Mouse (Mus musculus) embryonic fibroblast, embryonic 13.5 days (primary cell): ENCODE measurements around the gene Tcte1. TPM values are rescaled to one million over a fixed set of nuclear protein-coding genes. Genes with fewer than 3 reads are reported as not detected.

Source experiments
- H3K27ac ChIP-seq: 2 replicates; pipeline ENCODE4 v1.5.1; 2012; ENCODE audit warnings: low read length, control low read depth, inconsistent platforms; ENCODE audit not compliant: insufficient read depth
- H3K4me1 ChIP-seq: 2 replicates; pipeline ENCODE4 v1.6.1; 2011; ENCODE audit warnings: low read length; ENCODE audit not compliant: control insufficient read depth, insufficient read depth
- H3K4me3 ChIP-seq: 2 replicates; pipeline ENCODE4 v1.5.1; 2011; ENCODE audit warnings: mild to moderate bottlenecking, control low read depth, low read length; ENCODE audit not compliant: insufficient read depth
- CTCF ChIP-seq: IDR thresholded peaks from 2 replicates; pipeline ENCODE4 v1.5.1; 2011; ENCODE audit warnings: mild to moderate bottlenecking, control low read depth, low read length, moderate library complexity, borderline replicate concordance; ENCODE audit not compliant: insufficient read depth
- POLR2A ChIP-seq: IDR thresholded peaks from 2 replicates; pipeline ENCODE4 v1.6.1; 2011; ENCODE audit warnings: low read depth, mild to moderate bottlenecking, control low read depth, low read length, moderate library complexity
- polyA plus RNA-seq: library from polyadenylated mRNA; stranded (reverse); fragments of >200 nt; gene quantifications from 2 replicates; pipeline ENCODE4 v1.2.4, GENCODE M21; 2011; ENCODE audit warnings: low read depth; ENCODE audit not compliant: missing spikeins, insufficient read length

Gene Tcte1
- polyA plus RNA-seq, 1 experiment = not detected

DNA sequence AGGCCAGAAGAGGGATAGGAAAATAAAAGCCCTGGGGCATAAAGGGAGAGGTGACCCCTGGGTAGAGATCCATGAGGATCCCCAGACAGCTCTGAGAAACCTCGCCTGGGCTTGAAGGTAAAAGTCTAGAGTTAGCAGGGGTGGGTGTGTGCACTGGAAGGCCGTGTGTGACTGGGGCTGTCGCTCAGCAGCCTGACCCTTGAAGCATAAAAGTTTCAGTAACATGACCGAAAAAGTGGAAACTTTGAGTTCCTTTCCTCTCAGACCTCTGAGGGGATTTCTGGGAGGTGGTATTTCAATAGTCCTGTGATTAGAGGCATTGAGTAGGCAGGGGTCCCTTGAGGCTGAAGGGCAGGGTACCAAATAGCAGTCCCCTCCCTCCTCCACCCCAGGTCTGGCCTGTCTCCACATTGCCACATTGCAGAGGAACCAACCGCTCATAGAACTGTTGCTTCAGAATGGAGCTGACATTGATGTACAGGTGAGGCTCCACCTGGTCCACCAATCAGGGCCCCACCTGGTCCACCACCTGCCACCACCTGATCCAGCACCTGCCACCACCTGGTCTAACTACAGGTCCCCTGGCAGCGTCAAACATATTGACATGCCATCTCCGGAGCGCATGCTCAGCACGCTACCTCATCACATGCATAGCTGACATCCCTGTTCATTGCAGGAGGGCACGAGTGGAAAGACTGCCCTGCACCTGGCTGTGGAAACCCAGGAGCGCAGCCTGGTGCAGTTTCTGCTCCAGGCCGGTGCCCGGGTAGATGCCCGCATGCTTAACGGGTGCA lies 36.7 kb downstream of the Tcte1 start:
- Histone ChIP-seq H3K4me1 (no peaks in the 10 kb centered on the region; the same call in 1 of the 2 replicates), H3K4me3 (no peak overlapping the region), H3K27ac (no peak overlapping the region)
- TF ChIP-seq CTCF (no peak), POLR2A (no peak)

DNA sequence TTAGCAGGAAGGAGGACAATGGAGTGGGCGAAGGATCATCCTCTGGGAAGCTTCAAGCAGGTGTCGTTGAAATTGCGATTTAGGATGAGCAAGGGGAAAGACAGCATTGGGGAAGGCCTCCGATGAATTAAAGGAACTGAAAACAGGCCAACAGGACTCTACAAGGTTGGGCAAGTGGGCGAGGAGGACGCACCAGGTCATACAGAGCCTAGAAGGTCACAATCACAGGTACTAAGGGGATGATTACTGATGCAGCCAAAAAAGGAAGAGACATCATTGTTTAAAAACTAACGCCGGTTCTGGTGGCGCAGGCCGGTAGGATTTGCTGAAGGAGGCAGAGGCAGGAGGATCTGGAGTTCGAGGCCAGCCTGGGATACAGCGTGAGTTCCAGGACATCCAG lies 40.0 kb downstream of the Tcte1 start:
- Histone ChIP-seq H3K4me3 (no peak overlapping the region), H3K4me1 (no peaks in the 10 kb centered on the region), H3K27ac (no peak overlapping the region)
- no peak for TF ChIP-seq POLR2A
- no peak for TF ChIP-seq CTCF

DNA sequence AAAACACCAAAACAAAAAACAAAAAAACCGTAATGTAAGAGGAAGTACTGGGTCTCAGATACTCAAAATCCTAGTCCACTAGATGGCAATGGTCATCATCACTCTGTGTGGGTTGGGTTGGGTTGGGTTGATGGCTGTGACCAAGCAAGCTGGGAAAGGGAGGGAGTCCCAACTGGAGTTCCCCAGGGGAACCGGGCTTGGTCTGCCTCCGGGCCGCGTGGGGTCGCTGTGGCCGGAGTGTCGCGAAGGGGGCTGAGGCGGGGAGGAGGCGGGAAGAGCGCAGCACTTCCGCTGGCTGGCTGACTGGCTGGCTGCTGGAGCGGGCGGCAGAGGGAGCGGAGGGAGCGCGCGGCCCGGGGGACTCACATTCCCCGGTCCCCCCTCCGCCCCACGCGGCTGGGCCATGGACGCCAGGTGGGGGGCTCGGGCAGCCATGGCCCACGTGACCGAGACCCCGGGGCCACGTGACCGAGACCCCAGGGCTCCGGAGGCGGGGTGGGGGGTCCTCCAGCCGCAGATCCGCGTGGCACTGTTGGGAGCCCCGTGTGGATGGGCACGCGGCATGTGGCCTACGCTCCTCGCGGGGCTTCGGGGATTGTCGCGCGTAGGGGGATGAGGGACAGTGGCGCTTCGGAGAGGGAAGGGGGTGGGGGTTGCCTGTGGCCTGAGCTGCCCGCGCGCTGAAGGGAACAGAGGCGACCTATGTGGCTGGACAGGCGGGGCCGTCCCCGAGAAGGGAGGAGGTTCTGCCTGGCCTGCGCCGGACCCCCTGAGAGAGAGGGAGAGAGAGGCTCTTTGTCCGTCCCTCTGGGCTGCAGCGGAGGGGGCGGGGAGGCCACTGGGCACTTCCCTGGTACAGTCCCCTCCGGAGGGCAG lies 40.7 kb downstream of the Tcte1 start, which contains the start of gene Slc35b2:
Gene Slc35b2, plus strand, starts transcription at position 220 of the 876 bp plus-strand sequence.
- Histone ChIP-seq H3K4me3 (peak within 1 kb of the TSS; percentile 85), H3K4me1 (no peaks in the 10 kb centered on the region), H3K27ac (no peak within 1 kb of the TSS)
- TF ChIP-seq CTCF (peak; percentile 80), POLR2A (peak; percentile 83)

DNA sequence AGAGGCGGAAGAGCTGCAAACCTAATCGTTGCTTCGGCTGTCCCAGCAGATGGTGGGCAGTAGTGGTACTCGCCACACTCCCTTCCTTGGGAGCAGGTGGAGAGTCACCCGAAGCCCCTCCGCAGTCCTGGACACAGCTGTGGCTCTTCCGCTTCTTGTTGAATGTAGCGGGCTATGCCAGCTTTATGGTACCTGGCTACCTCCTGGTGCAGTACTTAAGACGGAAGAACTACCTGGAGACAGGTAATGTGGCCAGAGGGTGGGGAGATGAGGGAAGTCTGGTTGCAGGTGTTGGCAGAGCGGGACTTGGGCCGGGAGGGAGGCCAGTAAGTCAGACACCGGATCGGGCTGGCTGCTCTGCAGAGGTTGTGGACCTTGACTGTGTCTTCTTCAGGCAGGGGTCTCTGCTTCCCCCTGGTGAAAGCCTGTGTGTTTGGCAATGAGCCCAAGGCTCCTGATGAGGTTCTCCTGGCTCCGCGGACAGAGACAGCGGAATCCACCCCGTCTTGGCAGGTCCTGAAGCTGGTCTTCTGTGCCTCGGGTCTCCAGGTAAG lies 41.4 kb downstream of the Tcte1 start:
- H3K27ac ChIP-seq = no peak overlapping the region
- H3K4me1 ChIP-seq = no peaks in the 10 kb centered on the region
- peak overlapping the region; percentile 85 for H3K4me3 ChIP-seq
- no peak for TF ChIP-seq POLR2A
- TF ChIP-seq CTCF = no peak

DNA sequence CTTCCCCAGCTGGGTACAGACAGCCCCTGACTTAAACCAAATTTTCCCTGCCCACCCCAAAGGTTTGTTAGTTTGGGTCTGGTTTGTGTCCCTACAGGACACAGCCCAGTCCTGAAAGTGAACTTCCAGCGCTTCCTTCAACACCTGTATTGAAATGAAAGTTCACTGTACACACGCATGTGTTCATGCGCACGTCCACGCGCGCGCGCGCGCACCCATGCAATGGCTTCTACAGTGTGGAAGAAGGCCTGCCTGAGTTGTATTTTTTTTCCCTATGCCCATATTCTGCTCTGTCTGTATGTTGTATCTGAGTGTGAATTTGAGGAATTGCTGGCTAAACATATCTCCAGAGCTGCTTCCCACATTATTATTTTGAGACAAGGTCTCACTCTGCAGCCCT lies 41.9 kb downstream of the Tcte1 start:
- H3K4me3 ChIP-seq = peak overlapping the region; percentile 85
- H3K27ac ChIP-seq = no peak overlapping the region
- H3K4me1 ChIP-seq = 0 out of 2 replicates have a peak, but pooled peaks cover 5% of the 10 kb centered on the region
- no peak for TF ChIP-seq POLR2A
- TF ChIP-seq CTCF = no peak

DNA sequence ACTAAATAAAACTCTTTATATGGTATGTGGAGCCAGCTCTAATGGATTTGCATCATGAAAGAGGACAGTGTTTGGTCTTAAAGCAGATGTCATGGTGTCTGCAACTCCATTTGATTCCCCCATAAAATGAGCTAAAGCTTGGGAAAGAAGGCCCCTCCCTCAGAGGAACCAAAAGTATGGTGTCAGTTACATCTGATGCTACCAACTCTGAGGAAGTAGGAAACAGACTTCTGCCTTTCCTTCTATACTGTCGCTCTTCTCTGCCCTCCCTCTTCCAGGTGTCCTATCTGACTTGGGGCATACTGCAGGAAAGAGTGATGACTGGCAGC lies 42.8 kb downstream of the Tcte1 start:
- TF ChIP-seq POLR2A = no peak; the same call in 1 of the 2 replicates
- TF ChIP-seq CTCF = no peak
- H3K4me3 ChIP-seq = no peak overlapping the region
- H3K27ac ChIP-seq = no peak overlapping the region
- H3K4me1 ChIP-seq = peaks cover 8% of the 10 kb centered on the region; the same call in 1 of the 2 replicates

DNA sequence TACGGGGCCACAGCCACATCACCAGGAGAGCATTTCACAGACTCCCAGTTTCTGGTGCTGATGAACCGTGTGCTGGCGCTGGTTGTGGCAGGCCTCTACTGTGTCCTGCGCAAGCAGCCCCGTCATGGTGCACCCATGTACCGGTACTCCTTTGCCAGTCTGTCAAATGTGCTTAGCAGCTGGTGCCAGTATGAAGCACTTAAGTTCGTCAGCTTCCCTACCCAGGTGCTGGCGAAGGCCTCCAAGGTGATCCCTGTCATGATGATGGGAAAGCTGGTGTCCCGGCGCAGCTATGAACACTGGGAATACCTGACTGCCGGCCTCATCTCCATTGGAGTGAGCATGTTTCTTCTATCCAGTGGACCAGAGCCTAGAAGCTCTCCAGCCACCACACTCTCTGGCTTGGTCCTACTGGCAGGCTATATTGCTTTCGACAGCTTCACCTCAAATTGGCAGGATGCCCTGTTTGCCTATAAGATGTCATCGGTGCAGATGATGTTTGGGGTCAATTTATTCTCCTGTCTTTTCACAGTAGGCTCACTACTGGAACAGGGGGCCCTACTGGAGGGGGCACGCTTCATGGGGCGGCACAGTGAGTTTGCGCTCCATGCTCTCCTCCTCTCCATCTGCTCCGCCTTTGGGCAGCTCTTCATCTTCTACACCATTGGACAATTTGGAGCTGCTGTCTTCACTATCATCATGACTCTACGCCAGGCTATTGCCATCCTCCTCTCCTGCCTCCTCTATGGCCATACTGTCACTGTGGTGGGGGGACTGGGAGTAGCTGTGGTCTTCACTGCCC lies 43.3 kb downstream of the Tcte1 start:
- Histone ChIP-seq H3K27ac (no peak overlapping the region), H3K4me3 (no peak overlapping the region), H3K4me1 (peaks cover 9% of the 10 kb centered on the region; the same call in 1 of the 2 replicates)

DNA sequence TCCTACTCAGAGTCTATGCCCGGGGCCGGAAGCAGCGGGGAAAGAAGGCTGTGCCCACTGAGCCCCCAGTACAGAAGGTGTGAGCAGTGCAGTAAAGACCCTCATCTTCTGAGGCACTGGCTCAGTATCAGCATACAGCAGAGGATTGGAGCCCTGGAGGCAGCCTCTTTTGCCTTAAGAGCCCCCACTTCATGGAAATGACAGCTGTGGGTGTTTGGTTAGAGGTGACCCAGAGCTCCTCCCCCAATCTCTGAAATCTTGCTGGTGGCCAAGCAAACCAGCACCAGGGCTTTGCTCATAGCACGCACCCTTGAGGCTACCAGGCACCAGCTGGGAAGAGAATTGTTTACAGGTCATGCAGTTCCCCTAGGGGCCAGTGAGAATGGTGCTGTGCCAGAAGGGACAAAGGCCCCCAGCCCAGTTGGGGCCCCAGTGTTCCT lies 43.9 kb downstream of the Tcte1 start:
- Histone ChIP-seq H3K27ac (no peak overlapping the region), H3K4me3 (no peak overlapping the region), H3K4me1 (peaks cover 9% of the 10 kb centered on the region; the same call in 1 of the 2 replicates)
- TF ChIP-seq POLR2A = peak; percentile 47
- no peak for TF ChIP-seq CTCF

More for the DNA sequence above, 43.3 kb downstream of the Tcte1 start:
- TF ChIP-seq POLR2A = peak; percentile 36
- TF ChIP-seq CTCF = no peak

DNA sequence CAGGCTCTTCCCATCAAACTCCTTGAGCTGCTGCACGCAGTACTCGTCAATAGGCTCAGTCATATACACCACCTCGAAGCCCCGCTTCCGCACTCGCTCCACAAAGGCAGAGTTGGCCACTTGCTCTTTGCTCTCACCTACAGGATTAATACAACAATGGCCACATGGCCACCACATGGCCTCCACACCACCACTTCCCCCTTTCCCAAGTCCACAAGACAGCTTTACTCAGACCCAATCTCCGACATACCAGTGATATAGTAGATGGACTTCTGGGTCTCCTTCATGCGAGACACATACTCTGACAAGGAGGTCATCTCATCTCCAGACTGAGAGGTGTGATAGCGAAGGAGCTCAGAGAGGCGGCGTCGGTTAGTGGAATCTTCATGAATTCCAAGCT lies 45.8 kb downstream of the Tcte1 start:
- Histone ChIP-seq H3K4me1 (peaks cover 9% of the 10 kb centered on the region; the same call in 1 of the 2 replicates), H3K27ac (no peak overlapping the region), H3K4me3 (no peak overlapping the region)
- no peak for TF ChIP-seq CTCF
- TF ChIP-seq POLR2A = no peak
